Mouse (Mus musculus) lung, postnatal 0 days (tissue): ENCODE data around the gene Smg5.

Source experiments
- CTCF ChIP-seq: IDR thresholded peaks from 2 replicates; pipeline ENCODE4 v1.5.1; 2016; ENCODE audit warnings: antibody characterized with exemption, mild to moderate bottlenecking
- EP300 ChIP-seq: IDR thresholded peaks from 2 replicates; pipeline ENCODE4 v1.6.1; 2016; ENCODE audit warnings: antibody characterized with exemption, mild to moderate bottlenecking, control low read depth

- no peak for TF ChIP-seq CTCF
- TF ChIP-seq EP300, result no peak
Measured at GRCm38 (mm10) chr3:88395742-88396141, 59.7 kb downstream of the Smg5 start.
